Mouse (Mus musculus): ENCODE measurements around the gene Unc5cl.

GRCm38 (mm10) chr17:48430394-48430793 lies 24.3 kb upstream of the Unc5cl start:
- TF ChIP-seq TAL1 (IDR thresholded peaks at IDR 0.05; ENCODE audit: low read length) (no peak), GATA1 (IDR thresholded peaks at IDR 0.05; ENCODE audit: low read length) (no peak)

Data from erythroblast, embryonic 14.5 days (primary cell).